Comparison of ENCODE assay signal across 9 mouse cellular contexts in the genomic region with DNA sequence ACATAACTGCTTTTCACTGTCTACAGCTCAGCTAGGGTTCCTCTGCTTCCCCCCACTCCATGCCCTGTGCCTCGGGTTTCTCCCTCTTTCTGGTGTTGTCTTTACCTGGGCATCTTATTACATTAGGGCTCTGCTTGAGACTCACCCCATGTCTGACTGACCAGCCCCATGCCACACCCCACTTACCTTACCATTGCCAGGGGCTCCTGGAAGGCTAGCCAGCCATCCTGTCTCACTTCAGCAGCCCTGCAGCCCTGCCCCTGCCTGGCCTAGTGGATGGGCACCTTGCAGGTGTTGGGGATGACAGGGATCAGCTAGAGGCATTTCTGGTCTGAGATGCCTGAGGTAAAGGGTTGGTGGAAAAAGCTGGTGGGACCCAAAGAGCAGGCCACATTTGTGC. TPM values are rescaled to one million over a fixed set of nuclear protein-coding genes. Genes with fewer than 3 reads are reported as not detected.
DNase-seq lines count a peak whose midpoint lies in the region; ATAC-seq and TF ChIP-seq lines count a peak whose summit lies in the region.
"Had no signal": no experiment of that assay in that cellular context is flagged by ENCODE, and none has a peak within 500 bp of the region (broad histone marks: within the 10 kb centered on the region; RNA-seq: fewer than 3 reads in every experiment).

No protein-coding gene starts in this region.

- H3K4me2 ChIP-seq in neural tube, embryonic 11.5 days (ENCODE audit: low read depth): peak overlapping the region; percentile 80
- peak overlapping the region; percentile 79 for H3K4me2 ChIP-seq in limb, embryonic 14.5 days (replicated peaks; ENCODE audit: low read depth, low read length, severe bottlenecking)
- H3K4me2 ChIP-seq in stomach, embryonic 16.5 days (ENCODE audit: low read depth, low read length): peak overlapping the region; percentile 94

- peaks cover 13% of the 10 kb centered on the region for H3K36me3 ChIP-seq in neural tube, embryonic 11.5 days (ENCODE audit: control insufficient read depth, insufficient read depth, low read length)
- H3K36me3 ChIP-seq in limb, embryonic 14.5 days (ENCODE audit: control insufficient read depth, insufficient read depth, low read length): peaks cover 46% of the 10 kb centered on the region
- H3K36me3 ChIP-seq in stomach, embryonic 16.5 days (ENCODE audit: control insufficient read depth, insufficient read depth, low read length): peaks cover 17% of the 10 kb centered on the region

- H3K4me1 ChIP-seq in neural tube, embryonic 11.5 days (ENCODE audit: control insufficient read depth, insufficient read depth, low read length): no peaks in the 10 kb centered on the region
- peaks cover 7% of the 10 kb centered on the region for H3K4me1 ChIP-seq in limb, embryonic 14.5 days (ENCODE audit: control insufficient read depth, insufficient read depth, low read length)
- peaks cover 7% of the 10 kb centered on the region for H3K4me1 ChIP-seq in stomach, embryonic 16.5 days (ENCODE audit: control insufficient read depth, insufficient read depth, low read length)

- TF ChIP-seq POLR2A in limb, embryonic 14.5 days (IDR thresholded peaks at IDR 0.05; ENCODE audit: borderline replicate concordance, extremely low read depth, insufficient read depth, insufficient read length): no peak

- no peak overlapping the region for H3K27ac ChIP-seq in neural tube, embryonic 11.5 days (ENCODE audit: low read depth, low read length)
- no peak overlapping the region for H3K27ac ChIP-seq in limb, embryonic 14.5 days (replicated peaks; ENCODE audit: low read depth, low read length)
- H3K27ac ChIP-seq in stomach, embryonic 16.5 days (ENCODE audit: low read length): no peak overlapping the region

- H3K27me3 ChIP-seq in neural tube, embryonic 11.5 days (ENCODE audit: control insufficient read depth, insufficient read depth, low read length): no peaks in the 10 kb centered on the region
- H3K27me3 ChIP-seq in limb, embryonic 14.5 days (ENCODE audit: control insufficient read depth, insufficient read depth, low read length): no peaks in the 10 kb centered on the region
- no peaks in the 10 kb centered on the region for H3K27me3 ChIP-seq in stomach, embryonic 16.5 days (ENCODE audit: control insufficient read depth, insufficient read depth, low read length)

- H3K9me3 ChIP-seq in neural tube, embryonic 11.5 days (ENCODE audit: control insufficient read depth, low read length): no peaks in the 10 kb centered on the region
- no peaks in the 10 kb centered on the region for H3K9me3 ChIP-seq in limb, embryonic 14.5 days (ENCODE audit: control insufficient read depth, low read length)
- no peaks in the 10 kb centered on the region for H3K9me3 ChIP-seq in stomach, embryonic 16.5 days (replicated peaks; ENCODE audit: control insufficient read depth, low read length)

- WGBS in neural tube, embryonic 11.5 days: 25% methylated on average over 1 of the region's 1 CpGs
- 11% methylated on average over 1 of the region's 1 CpGs for WGBS in limb, embryonic 14.5 days
- 30% methylated on average over 1 of the region's 1 CpGs for WGBS in stomach, embryonic 16.5 days

- ATAC-seq in cerebellum, adult (ENCODE audit: insufficient number of reproducible peaks, low FRiP score, low TSS enrichment): no peak
- ATAC-seq in neural tube, embryonic 11.5 days (ENCODE audit: insufficient read depth, low FRiP score, low TSS enrichment): no peak
- ATAC-seq in limb, embryonic 14.5 days (ENCODE audit: low FRiP score, low read depth): no peak
- ATAC-seq in stomach, embryonic 16.5 days (ENCODE audit: insufficient read depth, low FRiP score): no peak
- no peak for ATAC-seq in CD4-positive, CD25-positive, alpha-beta regulatory T cell, adult 4 months
- ATAC-seq in megakaryocyte-erythroid progenitor cell, adult 5-6 weeks (replicated peaks; ENCODE audit: low FRiP score, low TSS enrichment, poor library complexity, severe bottlenecking): no peak

- peak; percentile 38 to 52 for DNase-seq in cerebellum, adult 18-20 months
- no peak for DNase-seq in neural tube, embryonic 11.5 days (ENCODE audit: low spot score)
- no peak for DNase-seq in neural tube, embryonic 10.5 days (ENCODE audit: extremely low spot score, low spot score)
- no peak for DNase-seq in limb, embryonic 14.5 days (ENCODE audit: low spot score)
- DNase-seq: adrenal gland, postnatal 36 days had no signal

- no peak overlapping the region for H3K4me3 ChIP-seq in neural tube, embryonic 11.5 days (ENCODE audit: low read depth, low read length)
- peak overlapping the region; percentile 58 for H3K4me3 ChIP-seq in limb, embryonic 14.5 days (replicated peaks; ENCODE audit: low read length)
- H3K4me3 ChIP-seq in stomach, embryonic 16.5 days (replicated peaks; ENCODE audit: low read length): peak overlapping the region; percentile 57

- H3K9ac ChIP-seq in neural tube, embryonic 11.5 days (ENCODE audit: low read length): no peak overlapping the region
- peak overlapping the region; percentile 59 for H3K9ac ChIP-seq in limb, embryonic 14.5 days (ENCODE audit: low read depth, low read length, severe bottlenecking)
- H3K9ac ChIP-seq in stomach, embryonic 16.5 days (ENCODE audit: low read length): peak overlapping the region; percentile 75; the same call in 1 of the 2 replicates

RNA-seq across cellular contexts. Expression of a gene that starts 0.9 kb away (rescaled TPM):
- 3.5 and 4.7 TPM in 2 replicates for polyA plus RNA-seq in neural tube, embryonic 11.5 days (2014; fragmentation: Nextera tagmentation; extraction: Ambion mirVana)
- polyA plus RNA-seq in limb, embryonic 14.5 days (2012; rRNA removed): 7.9 and 8.9 TPM in 2 replicates
- 6.5 and 7.0 TPM in 2 replicates for polyA plus RNA-seq in limb, embryonic 14.5 days (2014; fragmentation: Nextera tagmentation; extraction: Ambion mirVana)
- 4.7 and 4.9 TPM in 2 replicates for polyA plus RNA-seq in stomach, embryonic 16.5 days (2015; fragmentation: Nextera tagmentation; extraction: Ambion mirVana)
- 1 to 10 TPM in 1 of 2 experiments, under 1 TPM in 1; 0.52 to 1.2 TPM for polyA plus RNA-seq in CD4-positive, CD25-positive, alpha-beta regulatory T cell, adult 4 months (2017; shearing (Covaris generic))
- total RNA-seq in megakaryocyte-erythroid progenitor cell, adult 5-6 weeks (2014; fragmentation: Nextera tagmentation): 1.3 and 13.1 TPM in 2 replicates
- total RNA-seq in megakaryocyte-erythroid progenitor cell, adult 5-6 weeks (2017): 0.42 and 9.2 TPM in 2 replicates

RNA-seq across cellular contexts. Expression of a gene that starts 28.0 kb away (rescaled TPM):
- 41.2 and 45.3 TPM in 2 replicates for polyA plus RNA-seq in neural tube, embryonic 11.5 days (2014; fragmentation: Nextera tagmentation; extraction: Ambion mirVana)
- polyA plus RNA-seq in limb, embryonic 14.5 days (2012; rRNA removed): 120 and 163 TPM in 2 replicates
- polyA plus RNA-seq in limb, embryonic 14.5 days (2014; fragmentation: Nextera tagmentation; extraction: Ambion mirVana): 32.5 and 38.7 TPM in 2 replicates
- polyA plus RNA-seq in stomach, embryonic 16.5 days (2015; fragmentation: Nextera tagmentation; extraction: Ambion mirVana): 24.7 and 25.3 TPM in 2 replicates
- polyA plus RNA-seq in CD4-positive, CD25-positive, alpha-beta regulatory T cell, adult 4 months (2017; shearing (Covaris generic)): 10 to 100 TPM; 13.3 to 34.7 TPM
- 88.7 and 152 TPM in 2 replicates for total RNA-seq in megakaryocyte-erythroid progenitor cell, adult 5-6 weeks (2014; fragmentation: Nextera tagmentation)
- 75.3 and 83.2 TPM in 2 replicates for total RNA-seq in megakaryocyte-erythroid progenitor cell, adult 5-6 weeks (2017)

Comparison
In these comparisons a context has a peak if more than half of its experiments do, and no peak if none do; other contexts are left out.
1. DNase-seq: peak in cerebellum, adult 18-20 months (2 of 2); none in neural tube, embryonic 11.5 days (single experiment), neural tube, embryonic 10.5 days (single experiment) and limb, embryonic 14.5 days (single experiment).
2. Peak in every context shown above with its lines, with median percentiles within 50 percentile points of each other: H3K4me2 ChIP-seq.